Mouse (Mus musculus) embryo, embryonic 10.5 days (tissue): ENCODE measurements around the gene Fbln7.

Experiments
- DNase-seq: peaks from one replicate; pipeline ENCODE4 v3.0.0-alpha.2; 2015; ENCODE audit warnings: low spot score

Fbln7 gene

DNA sequence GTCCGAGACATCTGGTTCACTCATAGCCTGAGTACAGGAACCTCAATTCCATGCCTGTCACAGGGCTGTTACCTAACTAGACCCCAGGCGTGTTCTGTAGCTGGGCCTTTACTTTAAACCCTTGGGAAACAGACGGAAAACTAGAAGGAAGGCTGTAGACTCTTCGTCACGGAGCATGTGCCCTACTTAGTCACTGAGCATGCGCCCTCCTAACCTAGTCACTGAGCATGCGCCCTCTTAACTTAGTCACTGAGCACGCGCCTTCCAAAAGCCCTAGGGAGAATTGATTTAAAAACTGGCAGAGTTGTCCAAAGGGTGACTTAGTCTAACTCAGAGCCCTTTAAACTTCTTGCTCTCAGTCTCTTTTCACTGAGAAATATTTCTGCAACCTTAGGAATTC is at the start of gene Fbln7:
Gene Fbln7, plus strand, starts transcription at position 346 of the 400 bp plus-strand sequence.
- DNase-seq = no peak

- no peak for DNase-seq
Observed at GRCm38 (mm10) chr2:128816311-128816710, 46.5 kb upstream of the Fbln7 start.

- no peak for DNase-seq
Observed at GRCm38 (mm10) chr2:128816916-128817315, 45.9 kb upstream of the Fbln7 start.

DNA sequence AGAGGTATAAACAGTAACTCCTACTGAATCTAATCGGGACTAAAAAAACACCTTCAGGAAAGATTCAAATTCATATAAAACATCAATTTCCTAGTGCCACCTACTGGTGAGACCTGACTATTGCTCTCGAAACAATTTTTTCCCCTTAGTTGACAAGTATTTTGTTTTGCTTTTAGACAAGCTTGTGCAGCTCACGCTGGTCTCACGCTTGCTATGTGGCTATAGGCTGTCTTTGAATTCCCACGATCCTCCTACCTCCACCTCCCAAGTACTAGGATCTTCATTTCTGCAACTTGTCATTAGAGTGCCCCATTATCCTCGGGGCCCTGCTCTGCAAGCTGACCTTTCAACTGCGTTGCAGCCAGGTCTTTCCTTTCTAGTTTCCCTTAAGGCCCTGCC is 45.4 kb upstream of the Fbln7 start:
- peak; percentile 91 for DNase-seq

DNA sequence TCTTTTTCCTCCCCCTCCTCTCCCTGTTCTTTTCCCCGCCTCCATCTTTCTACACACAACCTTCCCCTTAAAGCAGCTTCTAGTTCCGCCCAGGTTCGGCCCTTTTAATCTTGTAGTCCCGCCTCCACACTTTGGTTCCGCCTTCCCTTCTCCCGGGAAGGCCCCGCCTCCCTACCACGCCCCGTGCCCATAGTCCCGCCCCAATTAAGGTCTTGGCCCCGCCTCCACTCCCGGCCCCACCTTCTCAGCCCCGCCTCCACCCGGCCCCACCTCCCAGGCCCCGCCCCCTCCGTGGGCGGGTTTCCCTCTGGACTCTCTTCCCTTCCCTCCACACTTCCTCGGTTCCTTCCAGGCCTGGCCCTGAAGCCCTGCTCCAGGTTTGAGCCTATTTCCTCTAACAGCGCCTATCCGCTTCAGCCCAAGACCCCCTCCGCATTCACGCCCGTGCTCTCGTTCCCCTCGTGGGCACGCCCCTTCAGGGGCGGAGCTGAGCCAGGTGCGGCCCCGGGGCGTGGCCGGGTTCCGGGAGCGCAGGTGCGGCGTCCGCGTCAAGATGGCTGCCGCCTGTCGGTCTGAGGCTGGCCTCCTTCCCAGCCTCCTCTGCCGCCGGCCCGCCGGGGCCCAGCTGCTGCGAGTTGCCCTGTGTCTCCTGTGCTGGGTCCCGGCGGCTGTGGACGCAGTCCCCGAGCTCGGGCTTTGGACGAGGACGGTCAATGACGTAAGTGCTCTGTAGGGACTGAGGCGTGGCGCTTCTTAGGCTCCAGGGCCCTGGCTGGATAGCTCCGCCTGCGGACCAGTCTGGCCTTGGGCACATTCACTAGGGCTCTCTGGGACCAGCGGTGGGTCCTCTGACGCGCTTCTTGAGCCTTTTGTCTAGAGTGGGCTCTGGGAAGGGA is 44.7 kb upstream of the Fbln7 start, which contains the start of gene Tmem87b:
Gene Tmem87b, plus strand, starts transcription at position 333 of the 896 bp plus-strand sequence.
- DNase-seq = peak; percentile 97

DNA sequence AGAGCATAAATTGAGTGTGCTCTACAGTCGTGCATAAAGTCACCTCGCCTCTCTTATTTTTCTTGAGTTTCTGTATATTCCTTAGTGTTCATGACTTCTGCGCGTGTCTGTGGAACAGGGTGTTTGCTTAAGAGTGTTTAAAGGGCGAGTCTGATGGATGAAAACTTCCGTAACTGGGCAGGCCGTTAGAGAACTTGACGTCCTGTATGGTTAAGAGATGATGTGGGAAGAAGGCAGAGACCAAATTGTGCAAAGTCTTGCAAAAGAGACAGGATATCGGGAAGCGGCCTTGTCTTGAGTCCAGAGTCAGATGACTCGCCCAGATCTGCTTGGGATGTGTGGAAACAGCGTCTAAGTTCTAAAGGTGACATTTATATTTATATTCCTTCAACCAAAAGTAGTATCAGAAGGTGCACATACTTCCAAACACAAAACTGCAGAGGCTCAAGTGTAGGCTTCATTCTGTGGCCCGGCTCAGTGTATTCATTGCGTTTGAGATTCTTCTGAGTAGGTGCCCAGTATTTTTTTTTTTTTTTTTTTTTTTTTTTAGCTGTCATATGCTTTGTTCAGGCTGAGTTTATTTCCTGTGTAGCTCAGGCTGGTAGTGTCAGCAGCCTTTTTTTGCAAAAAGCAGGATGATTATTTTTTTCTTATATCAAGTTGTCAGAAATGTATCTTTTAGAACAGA is 43.7 kb upstream of the Fbln7 start:
- DNase-seq = peak; percentile 31

DNA sequence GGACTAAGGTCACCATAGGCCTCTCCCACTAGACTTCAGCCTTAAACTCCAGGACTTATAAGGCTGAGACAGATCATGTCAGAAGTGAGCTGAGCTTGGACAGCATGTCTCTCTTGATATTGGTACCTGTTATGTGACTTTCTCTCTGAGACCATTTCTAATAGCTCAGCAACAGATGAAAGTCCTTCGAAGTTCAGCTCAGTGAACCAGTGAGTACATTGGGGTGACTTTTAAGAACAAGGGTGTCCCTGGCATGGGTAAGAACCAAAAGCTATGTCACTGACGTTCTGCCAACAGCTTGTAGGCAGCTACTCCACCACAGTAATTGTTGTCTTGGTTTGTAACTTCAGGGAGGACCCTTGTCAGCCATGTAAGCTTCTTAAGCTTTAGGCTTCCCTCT is 42.1 kb upstream of the Fbln7 start:
- no peak for DNase-seq

DNA sequence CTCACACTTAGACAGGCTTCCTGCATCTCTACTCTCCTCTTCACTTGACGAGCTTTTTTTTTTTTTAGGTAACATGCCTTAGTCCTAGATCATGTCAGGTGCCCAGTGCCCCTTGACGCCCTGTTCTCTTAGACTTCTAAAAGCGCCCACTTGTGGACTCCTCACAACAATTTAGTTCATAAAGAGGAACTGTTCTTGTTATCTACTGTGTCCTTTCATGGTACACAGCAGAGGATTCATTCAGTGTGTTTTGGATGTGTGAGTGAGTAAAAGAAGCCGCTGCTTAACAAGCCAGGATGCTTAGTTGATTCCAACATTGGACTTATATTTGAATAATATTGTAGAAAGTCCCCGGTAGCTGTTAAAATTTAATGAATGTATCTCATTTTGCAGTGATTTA is 38.9 kb upstream of the Fbln7 start:
- no peak for DNase-seq

DNA sequence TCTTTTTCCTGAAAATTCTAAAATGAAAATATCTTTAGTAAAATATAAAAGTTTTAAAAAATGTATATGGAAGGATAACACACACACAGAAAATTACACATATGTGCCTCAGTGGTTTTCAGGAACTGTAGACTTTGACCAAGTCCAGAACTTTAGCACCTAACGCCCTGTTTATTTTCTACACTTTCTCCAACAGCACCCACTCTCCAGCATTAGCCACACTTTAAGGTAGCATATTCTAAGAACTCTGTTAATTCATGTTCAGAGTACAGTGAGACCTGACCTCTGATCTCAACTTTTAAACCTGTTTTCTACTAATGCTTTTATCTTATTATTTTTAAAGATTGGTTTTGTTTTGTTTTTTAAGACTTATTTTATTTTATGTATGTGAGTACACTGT is 35.0 kb upstream of the Fbln7 start:
- no peak for DNase-seq

DNA sequence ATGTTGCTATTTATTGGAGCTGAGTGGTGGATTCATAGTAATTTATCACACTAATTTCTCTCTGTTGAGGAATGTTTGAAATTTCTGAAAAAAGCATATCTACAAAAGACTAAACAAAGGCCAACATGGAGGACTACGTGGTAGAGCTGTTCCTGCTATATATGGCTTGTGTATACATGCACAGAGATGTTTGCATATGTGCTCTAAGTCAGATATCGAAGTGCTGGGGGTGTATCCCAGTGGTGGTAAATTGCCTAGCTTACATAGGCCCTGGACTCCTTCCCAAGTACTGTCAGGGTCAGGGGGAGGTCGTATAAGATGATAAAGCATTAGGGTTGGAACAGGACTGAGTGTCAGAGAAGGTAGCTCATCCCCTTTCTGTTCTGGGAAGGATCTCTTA is 30.2 kb upstream of the Fbln7 start:
- DNase-seq = no peak

DNA sequence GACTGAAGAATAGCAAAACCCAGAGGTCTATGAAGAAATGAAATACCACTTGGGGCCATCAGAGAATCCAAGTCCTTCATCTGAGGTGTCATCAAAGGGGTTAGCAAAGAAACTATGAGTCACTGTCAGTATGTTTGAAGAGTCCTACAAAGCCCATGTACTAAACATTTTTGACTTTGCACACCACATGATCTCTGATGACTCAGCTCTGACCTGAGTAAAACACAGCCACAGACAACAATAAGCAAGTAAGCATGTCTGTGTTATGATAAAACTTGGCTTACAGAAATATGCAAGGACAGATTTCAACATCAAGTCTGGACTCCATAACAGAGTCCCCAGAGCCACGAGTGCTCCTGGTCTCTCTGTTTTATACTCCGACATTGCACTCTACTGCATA is 29.7 kb upstream of the Fbln7 start:
- DNase-seq = no peak

DNA sequence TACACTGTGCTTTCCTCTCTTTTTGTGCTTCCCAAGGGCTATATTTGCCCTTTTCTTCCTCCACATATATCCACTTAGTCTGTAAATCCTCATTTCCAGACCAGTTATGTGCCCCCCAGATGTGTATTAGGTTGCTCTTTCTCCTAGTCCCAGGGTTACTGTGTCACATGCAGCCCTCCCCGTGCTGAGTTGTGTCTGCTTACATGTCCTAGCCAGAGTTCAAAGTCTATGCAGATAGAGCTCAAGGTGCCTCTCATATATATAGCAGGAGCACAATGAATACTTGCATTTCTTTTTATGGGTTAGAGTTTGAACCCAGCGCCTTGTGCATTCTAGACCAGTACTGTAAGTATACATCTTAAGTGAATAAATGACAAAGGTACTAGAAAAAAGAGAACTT is 29.3 kb upstream of the Fbln7 start:
- DNase-seq = no peak

- DNase-seq = no peak
Observed at GRCm38 (mm10) chr2:128837531-128837930, 25.2 kb upstream of the Fbln7 start.

DNA sequence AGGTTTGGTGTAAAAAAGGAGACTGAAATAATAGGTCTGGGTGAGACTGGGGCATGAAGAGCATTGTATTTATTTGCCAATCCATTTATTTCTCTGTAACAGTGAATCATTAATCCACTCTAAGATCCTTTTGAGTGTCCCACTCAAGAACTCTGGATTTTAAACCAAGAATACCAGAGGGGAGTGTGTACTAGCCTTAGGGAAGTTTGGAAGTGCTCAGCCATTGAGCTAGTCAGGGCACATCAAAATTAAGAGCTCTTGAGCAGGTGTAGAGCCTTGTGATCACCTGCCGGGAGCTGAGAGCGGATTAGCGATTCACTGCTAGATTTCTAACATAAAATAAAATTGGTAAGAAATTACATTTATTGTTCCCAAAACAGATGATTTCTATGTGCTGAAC is 24.2 kb upstream of the Fbln7 start:
- DNase-seq = no peak

DNA sequence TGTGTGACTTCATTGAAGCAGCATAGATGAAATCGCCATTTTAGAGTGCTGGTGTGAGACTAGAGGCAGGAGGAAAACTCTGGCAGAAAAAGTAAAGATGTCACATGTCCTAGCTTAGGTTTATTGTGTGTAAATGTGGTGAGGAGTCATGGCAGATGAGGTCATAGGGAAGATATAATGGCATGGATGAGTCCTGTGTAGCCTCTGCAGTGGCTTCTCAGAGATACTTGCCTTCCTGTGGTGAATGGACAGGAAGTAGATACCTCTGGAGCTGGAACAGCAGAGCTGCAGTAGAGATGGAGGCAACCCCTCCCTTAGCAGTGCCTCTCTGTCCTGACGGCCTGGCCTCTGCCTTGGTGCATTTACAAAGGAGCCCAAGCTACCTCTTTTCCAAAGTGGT is 23.3 kb upstream of the Fbln7 start:
- DNase-seq = no peak

GRCm38 (mm10) chr2:128842437-128842836 is 20.3 kb upstream of the Fbln7 start:
- no peak for DNase-seq

DNA sequence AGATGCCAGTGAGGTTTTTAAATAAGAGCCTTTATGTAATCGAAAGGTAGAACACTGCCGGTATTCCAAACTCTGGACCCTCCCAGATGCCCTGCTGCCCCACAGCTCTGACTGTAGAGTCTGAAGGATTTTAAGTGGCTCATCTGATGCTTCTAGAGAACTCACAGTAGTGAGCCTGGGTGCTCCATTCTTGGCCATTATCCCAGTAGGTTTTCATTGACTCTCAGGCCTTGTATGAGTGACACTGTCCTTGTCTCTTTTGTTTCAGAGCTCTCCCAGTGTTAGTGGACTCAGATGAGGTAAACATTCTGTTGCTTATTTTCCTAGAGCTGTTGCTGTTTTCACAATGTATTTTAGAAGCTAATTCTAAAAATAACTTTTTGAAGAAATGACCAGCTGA is 12.7 kb upstream of the Fbln7 start:
- DNase-seq = no peak

- DNase-seq = no peak
Observed at GRCm38 (mm10) chr2:128856673-128857072, 6.1 kb upstream of the Fbln7 start.

- DNase-seq = no peak
Observed at GRCm38 (mm10) chr2:128858962-128859361, 3.8 kb upstream of the Fbln7 start.

DNA sequence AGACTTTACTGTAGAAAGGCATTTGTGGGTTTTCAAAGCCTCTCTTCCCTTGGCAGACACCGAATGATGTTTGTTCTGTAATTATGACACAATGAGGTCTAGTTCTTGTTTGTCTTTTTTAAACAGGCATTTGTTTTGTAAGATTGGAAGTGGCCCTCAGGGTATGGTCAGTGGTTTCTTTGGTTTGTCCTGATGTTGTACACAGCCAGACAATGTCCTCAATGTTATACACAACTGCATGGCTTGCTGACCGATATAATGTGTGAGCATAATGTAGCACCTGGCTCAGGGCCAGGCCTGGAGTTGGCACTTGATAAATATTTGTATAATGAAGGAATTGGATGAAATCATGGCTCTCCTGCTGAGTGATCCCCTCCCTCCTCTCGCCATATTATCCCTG is 2.9 kb upstream of the Fbln7 start:
- no peak for DNase-seq

- peak; percentile 77 for DNase-seq
Observed at GRCm38 (mm10) chr2:128863777-128864331, 1.1 kb downstream of the Fbln7 start.

DNA sequence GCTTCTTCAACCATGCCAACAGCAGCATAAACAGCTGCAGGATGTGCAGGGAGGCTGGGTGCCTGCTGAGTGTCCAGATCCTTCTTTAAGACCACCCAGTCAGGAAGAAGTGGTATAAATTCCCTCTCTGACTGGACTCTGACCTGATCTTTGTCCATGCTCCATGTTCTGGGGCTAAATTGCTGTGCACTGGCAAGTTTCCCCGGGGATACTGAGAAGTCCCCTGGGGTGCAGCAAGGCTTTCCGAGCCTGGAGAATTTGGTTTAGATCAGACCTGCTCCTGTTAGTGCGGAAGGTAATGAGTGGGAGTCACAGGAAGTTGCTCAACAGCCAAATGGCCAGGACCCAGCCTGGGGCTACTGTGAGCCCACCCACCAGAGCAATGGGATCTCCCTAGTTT is 2.3 kb downstream of the Fbln7 start:
- peak; percentile 13 for DNase-seq

GRCm38 (mm10) chr2:128871656-128872055 is 8.9 kb downstream of the Fbln7 start:
- DNase-seq = no peak
